Mouse (Mus musculus) small intestine, adult 2 months (tissue): Measurements from ENCODE around the gene Gpr85. TPM values are rescaled to one million over a fixed set of nuclear protein-coding genes. Genes with fewer than 3 reads are reported as not detected.
A peak's percentile ranks its signal among the peaks of the same experiment; 100 is the strongest.

Source experiments
- H3K27ac ChIP-seq: fragments of 200-500 bp; 2 replicates; pipeline ENCODE4 v1.5.1; 2012; ENCODE audit warnings: low read depth, low read length, control low read depth, inconsistent platforms; ENCODE audit not compliant: insufficient read depth
- H3K27me3 ChIP-seq: fragments of 200-500 bp; 2 replicates; pipeline ENCODE4 v1.6.1; 2012; ENCODE audit warnings: mild to moderate bottlenecking, moderate library complexity, low read length, inconsistent platforms; ENCODE audit not compliant: control insufficient read depth, insufficient read depth
- H3K36me3 ChIP-seq: fragments of 200-500 bp; 2 replicates; pipeline ENCODE4 v1.6.1; 2012; ENCODE audit warnings: mild to moderate bottlenecking, low read length, control low read depth, inconsistent platforms; ENCODE audit not compliant: control insufficient read depth, insufficient read depth
- H3K4me1 ChIP-seq: fragments of 200-500 bp; 2 replicates; pipeline ENCODE4 v1.6.1; 2012; ENCODE audit warnings: low read length, inconsistent platforms, mixed read lengths; ENCODE audit not compliant: control insufficient read depth, insufficient read depth, insufficient read length
- H3K4me3 ChIP-seq: fragments of 200-500 bp; 2 replicates; pipeline ENCODE4 v1.5.1; 2012; ENCODE audit warnings: low read depth, mild to moderate bottlenecking, control low read depth, inconsistent platforms, low read length, moderate library complexity
- CTCF ChIP-seq: fragments of 200-500 bp; IDR thresholded peaks from 2 replicates; pipeline ENCODE4 v1.5.1; 2012; ENCODE audit warnings: low read depth, mild to moderate bottlenecking, control low read depth, inconsistent platforms, low read length, moderate library complexity, mixed read lengths; ENCODE audit not compliant: insufficient replicate concordance, insufficient read length; ENCODE audit errors: extremely low read depth
- POLR2A ChIP-seq: fragments of 200-500 bp; IDR thresholded peaks from 2 replicates; pipeline ENCODE4 v1.6.1; 2012; ENCODE audit warnings: low read depth, mild to moderate bottlenecking, control low read depth, inconsistent platforms, low read length, moderate library complexity
- WGBS: fragments of 180-500 bp; shearing (Covaris S2); methylation state at CpG from one replicate; pipeline ENCODE4 v1.1.7; 2018; 5-methylcytosine and 5-hydroxymethylcytosine counted together
- polyA plus RNA-seq: library from polyadenylated mRNA; depleted of rRNA; stranded (reverse); fragments of >200 nt; gene quantifications from 2 replicates; pipeline ENCODE4 v1.2.3, GENCODE M21; 2012

Gpr85 gene
- polyA plus RNA-seq, 1 experiment: 0.77 TPM

DNA sequence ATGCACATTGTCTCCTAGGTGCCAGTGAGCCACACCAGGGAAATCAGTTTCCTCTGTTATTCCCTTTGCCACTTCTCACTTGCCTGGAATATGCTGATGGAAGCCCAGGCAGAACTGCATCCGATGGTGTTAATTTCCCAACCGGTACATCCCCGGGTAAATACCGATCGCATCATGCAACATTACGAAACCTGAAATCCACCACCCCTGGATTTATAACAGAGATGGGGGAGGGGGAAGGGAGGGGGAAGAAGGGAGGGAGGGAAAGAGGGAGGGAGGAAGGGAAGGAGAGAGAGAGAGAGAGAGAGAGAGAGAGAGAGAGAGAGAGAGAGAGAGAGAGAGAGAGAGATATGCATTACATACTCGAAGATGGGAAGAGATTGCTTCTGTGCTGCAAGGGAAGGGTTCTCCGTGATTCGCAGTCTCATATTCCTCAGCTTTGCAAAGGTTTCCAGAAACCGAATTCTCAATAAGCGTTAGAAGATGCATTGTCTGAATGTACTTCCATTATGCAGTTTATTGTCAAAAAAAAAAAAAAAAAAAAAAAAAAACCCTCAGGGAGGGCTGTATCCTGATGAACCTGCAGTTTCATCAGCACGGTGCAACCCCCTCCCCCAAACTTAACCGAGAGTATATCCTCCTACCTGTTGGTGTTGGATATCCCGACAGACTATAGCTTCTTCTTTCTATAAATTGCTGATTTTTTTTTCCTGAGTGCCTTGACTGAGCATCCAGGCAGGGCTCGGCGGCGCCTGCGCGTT is 1.6 kb downstream of the Gpr85 start:
- Histone ChIP-seq H3K4me3 (peak overlapping the region; percentile 59), H3K27me3 (peaks cover 4% of the 10 kb centered on the region), H3K4me1 (no peaks in the 10 kb centered on the region; the same call in 1 of the 2 replicates), H3K36me3 (no peaks in the 10 kb centered on the region), H3K27ac (no peak overlapping the region)
- WGBS: 3% methylated on average over 19 of the region's 19 CpGs
- TF ChIP-seq POLR2A (no peak), CTCF (no peak)

DNA sequence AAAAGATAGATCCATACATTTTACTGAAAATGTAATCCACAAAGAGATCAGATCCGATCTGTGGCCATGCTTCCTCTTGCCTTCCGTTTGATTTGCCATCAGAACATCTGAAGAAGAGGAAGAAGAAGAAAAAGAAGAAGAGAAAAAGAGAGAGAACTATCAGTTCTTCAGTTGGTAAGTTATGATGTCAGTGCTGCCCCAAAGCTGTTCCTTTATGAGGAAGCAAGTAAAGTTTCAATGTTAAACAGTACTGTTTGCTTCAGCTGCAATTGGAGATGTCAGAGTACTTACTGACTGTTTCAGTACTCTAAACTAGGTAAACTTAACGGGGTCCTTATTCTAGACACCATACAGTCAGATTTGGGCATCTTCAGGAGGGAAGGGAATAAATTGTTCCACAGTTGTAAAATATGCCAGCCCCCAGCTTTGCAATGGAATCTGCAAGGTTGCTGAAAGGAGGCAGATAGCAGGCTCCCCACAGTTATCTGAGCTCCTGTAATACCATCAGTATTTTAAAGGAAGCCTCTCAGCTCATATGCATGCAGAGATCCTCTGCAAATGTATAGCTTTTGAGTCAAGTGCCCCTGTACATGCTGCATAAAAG is 2.7 kb downstream of the Gpr85 start:
- TF ChIP-seq CTCF (no peak), POLR2A (no peak)
- H3K36me3 ChIP-seq: no peaks in the 10 kb centered on the region
- no peaks in the 10 kb centered on the region; the same call in 1 of the 2 replicates for H3K4me1 ChIP-seq
- 63% methylated on average over 3 of the region's 3 CpGs for WGBS
- no peak overlapping the region for H3K27ac ChIP-seq
- no peak overlapping the region for H3K4me3 ChIP-seq
- peaks cover 4% of the 10 kb centered on the region for H3K27me3 ChIP-seq

DNA sequence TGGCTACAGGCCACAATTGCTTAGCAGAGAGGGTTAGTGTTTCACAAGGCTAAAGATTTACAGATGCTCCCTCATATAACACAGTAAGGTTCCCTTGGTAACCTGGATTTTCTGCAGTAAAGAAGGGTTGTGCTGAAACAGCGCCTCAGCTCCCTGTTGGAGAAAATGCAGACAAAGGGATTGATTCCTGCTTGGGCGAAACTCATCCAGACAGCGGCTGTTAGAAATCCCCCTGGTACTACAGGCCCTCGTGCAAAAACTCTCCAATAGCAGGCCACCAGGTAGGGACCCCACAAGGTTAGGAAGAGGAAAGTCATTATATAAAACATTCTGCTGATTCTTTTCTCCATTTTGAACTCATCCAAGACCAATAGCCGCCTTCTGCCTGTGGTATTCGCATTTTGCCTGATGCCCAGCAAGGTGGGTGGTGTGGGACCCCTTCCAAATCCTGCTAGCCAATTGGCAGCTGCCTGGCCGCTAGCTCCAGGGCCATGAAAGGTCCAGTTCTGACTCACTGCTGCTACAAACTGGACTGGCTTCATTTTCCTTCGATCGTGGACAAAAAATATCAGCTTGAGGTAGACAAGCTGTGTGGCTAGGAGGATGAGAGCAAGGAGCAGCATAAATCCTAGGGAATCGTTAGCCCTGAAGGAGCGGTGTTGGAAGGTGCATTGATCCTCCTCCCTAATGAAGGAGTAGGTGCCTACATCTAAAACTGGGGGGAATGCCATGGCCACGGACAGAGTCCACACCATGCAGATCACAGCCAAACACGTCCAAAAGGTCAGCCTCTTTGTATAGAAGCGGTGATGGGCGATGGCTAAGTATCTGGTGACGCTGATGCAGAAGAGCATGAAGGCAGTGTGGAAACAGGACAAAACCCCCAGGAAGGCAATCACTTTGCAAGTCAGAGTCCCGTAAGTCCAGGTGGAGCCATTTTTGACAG is 3.7 kb downstream of the Gpr85 start:
- 73% methylated on average over 17 of the region's 17 CpGs for WGBS
- Histone ChIP-seq H3K27ac (no peak overlapping the region), H3K36me3 (no peaks in the 10 kb centered on the region), H3K27me3 (peaks cover 4% of the 10 kb centered on the region), H3K4me1 (no peaks in the 10 kb centered on the region; the same call in 1 of the 2 replicates), H3K4me3 (no peak overlapping the region)
- TF ChIP-seq CTCF (no peak), POLR2A (no peak)

DNA sequence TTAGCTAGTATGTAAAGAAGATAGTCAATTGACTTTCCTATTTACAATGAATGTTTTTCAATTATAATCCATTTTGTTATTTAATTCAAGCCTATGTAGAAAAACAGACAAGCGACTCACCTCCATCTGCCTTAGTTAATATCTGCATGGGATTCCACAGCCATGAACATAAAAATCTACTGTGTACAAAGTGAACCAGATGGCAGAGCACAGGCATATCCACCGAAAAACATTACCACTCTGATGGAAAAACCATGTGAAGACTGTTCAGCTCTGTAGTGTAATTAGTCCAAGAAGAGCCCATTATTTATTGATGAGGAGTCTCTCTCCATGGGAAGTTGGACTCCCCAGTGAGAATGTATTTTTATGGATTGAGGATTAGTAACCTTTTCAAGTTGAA is 7.0 kb downstream of the Gpr85 start:
- TF ChIP-seq POLR2A (no peak), CTCF (no peak)
- H3K27me3 ChIP-seq: no peaks in the 10 kb centered on the region
- 78% methylated on average over 2 of the region's 2 CpGs for WGBS
- H3K4me3 ChIP-seq: no peak overlapping the region
- no peaks in the 10 kb centered on the region for H3K4me1 ChIP-seq
- H3K27ac ChIP-seq: no peak overlapping the region
- no peaks in the 10 kb centered on the region for H3K36me3 ChIP-seq

DNA sequence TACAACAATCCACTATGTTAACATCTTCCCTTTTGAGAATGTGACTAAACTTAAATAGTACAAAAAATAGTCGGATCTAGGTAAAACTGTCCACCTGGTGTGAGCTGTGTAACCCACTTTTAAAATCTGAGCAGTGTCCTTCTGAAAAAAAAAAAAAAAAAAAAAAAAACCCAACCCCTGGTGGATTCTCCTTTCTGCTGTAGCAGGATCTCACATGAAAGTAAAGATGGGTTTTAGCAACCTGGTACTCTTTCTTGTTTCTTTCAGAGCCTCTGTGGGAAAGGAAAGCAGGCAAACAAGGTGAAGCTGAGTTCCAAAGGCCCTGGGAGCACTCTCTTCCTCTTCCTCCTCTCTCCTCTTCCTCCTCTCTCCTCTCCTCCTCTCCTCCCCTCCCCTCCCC is 10.9 kb downstream of the Gpr85 start:
- no peaks in the 10 kb centered on the region for H3K4me1 ChIP-seq
- WGBS: 69% methylated on average over 1 of the region's 1 CpGs
- H3K27me3 ChIP-seq: no peaks in the 10 kb centered on the region
- no peak overlapping the region for H3K4me3 ChIP-seq
- no peaks in the 10 kb centered on the region for H3K36me3 ChIP-seq
- H3K27ac ChIP-seq: no peak overlapping the region
- TF ChIP-seq CTCF: no peak
- no peak for TF ChIP-seq POLR2A

DNA sequence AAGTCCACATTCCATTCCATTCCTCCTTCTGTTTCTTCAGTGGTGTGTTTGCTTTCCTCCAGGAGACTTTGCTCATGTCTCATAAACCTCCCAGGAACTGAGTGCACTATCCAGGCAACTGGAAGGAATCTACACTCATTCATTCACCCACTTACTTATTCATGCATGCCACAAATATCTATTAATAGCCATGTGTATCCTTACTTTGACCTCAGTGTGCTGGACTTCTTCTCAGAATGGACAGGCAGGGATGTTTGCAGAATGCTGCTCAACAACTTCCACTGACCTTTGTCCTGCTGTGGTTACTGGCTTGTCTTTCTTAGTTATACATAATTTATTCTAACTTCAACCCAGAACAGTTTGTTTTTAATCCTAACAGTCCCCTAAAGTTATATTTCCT is 23.1 kb downstream of the Gpr85 start:
- no peak for TF ChIP-seq POLR2A
- no peak for TF ChIP-seq CTCF
- Histone ChIP-seq H3K27me3 (no peaks in the 10 kb centered on the region), H3K4me3 (no peak overlapping the region), H3K27ac (no peak overlapping the region), H3K4me1 (no peaks in the 10 kb centered on the region), H3K36me3 (no peaks in the 10 kb centered on the region)

DNA sequence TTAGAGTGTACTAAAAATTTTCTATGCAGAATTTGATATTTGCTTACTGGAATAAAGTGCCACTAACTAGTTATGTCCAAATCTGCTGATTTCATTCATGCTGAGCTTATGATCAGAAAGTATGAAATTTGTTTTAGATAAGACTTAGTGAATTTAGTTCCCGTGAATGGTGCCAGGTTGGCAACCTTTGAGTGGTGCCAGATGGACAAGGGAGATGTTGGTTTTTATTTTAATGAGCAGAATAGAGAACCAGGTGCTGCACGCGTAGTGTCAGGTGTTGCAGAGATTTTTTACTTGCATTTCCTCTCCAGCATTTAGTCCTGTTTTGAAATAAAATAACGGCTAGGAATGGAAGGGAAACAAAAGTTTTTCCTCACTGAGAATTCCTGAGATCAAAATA is 27.6 kb downstream of the Gpr85 start:
- Histone ChIP-seq H3K27ac (no peak overlapping the region), H3K4me3 (no peak overlapping the region), H3K36me3 (no peaks in the 10 kb centered on the region), H3K27me3 (no peaks in the 10 kb centered on the region), H3K4me1 (no peaks in the 10 kb centered on the region)
- TF ChIP-seq CTCF: no peak
- TF ChIP-seq POLR2A: no peak
- WGBS: 68% methylated on average over 4 of the region's 4 CpGs
